Mouse (Mus musculus) small intestine, adult 2 months (tissue): Measurements from ENCODE around the gene Necab3. TPM values are rescaled to one million over a fixed set of nuclear protein-coding genes. Genes with fewer than 3 reads are reported as not detected.
A peak's percentile ranks its signal among the peaks of the same experiment; 100 is the strongest.

Experiments used
- H3K27ac ChIP-seq: fragments of 200-500 bp; 2 replicates; pipeline ENCODE4 v1.5.1; 2012; ENCODE audit warnings: low read depth, low read length, control low read depth, inconsistent platforms; ENCODE audit not compliant: insufficient read depth
- H3K27me3 ChIP-seq: fragments of 200-500 bp; 2 replicates; pipeline ENCODE4 v1.6.1; 2012; ENCODE audit warnings: mild to moderate bottlenecking, moderate library complexity, low read length, inconsistent platforms; ENCODE audit not compliant: control insufficient read depth, insufficient read depth
- H3K36me3 ChIP-seq: fragments of 200-500 bp; 2 replicates; pipeline ENCODE4 v1.6.1; 2012; ENCODE audit warnings: mild to moderate bottlenecking, low read length, control low read depth, inconsistent platforms; ENCODE audit not compliant: control insufficient read depth, insufficient read depth
- H3K4me1 ChIP-seq: fragments of 200-500 bp; 2 replicates; pipeline ENCODE4 v1.6.1; 2012; ENCODE audit warnings: low read length, inconsistent platforms, mixed read lengths; ENCODE audit not compliant: control insufficient read depth, insufficient read depth, insufficient read length
- H3K4me3 ChIP-seq: fragments of 200-500 bp; 2 replicates; pipeline ENCODE4 v1.5.1; 2012; ENCODE audit warnings: low read depth, mild to moderate bottlenecking, control low read depth, inconsistent platforms, low read length, moderate library complexity
- CTCF ChIP-seq: fragments of 200-500 bp; IDR thresholded peaks from 2 replicates; pipeline ENCODE4 v1.5.1; 2012; ENCODE audit warnings: low read depth, mild to moderate bottlenecking, control low read depth, inconsistent platforms, low read length, moderate library complexity, mixed read lengths; ENCODE audit not compliant: insufficient replicate concordance, insufficient read length; ENCODE audit errors: extremely low read depth
- POLR2A ChIP-seq: fragments of 200-500 bp; IDR thresholded peaks from 2 replicates; pipeline ENCODE4 v1.6.1; 2012; ENCODE audit warnings: low read depth, mild to moderate bottlenecking, control low read depth, inconsistent platforms, low read length, moderate library complexity
- WGBS: fragments of 180-500 bp; shearing (Covaris S2); methylation state at CpG from one replicate; pipeline ENCODE4 v1.1.7; 2018; 5-methylcytosine and 5-hydroxymethylcytosine counted together
- polyA plus RNA-seq: library from polyadenylated mRNA; depleted of rRNA; stranded (reverse); fragments of >200 nt; gene quantifications from 2 replicates; pipeline ENCODE4 v1.2.3, GENCODE M21; 2012

Gene Necab3
- polyA plus RNA-seq, 1 experiment: 0.24 TPM

GRCm38 (mm10) chr2:154571976-154572375 is 13.3 kb upstream of the Necab3 start:
- Histone ChIP-seq H3K4me3 (no peak overlapping the region), H3K4me1 (peaks cover 5% of the 10 kb centered on the region; the same call in 1 of the 2 replicates), H3K36me3 (no peaks in the 10 kb centered on the region), H3K27ac (no peak overlapping the region), H3K27me3 (no peaks in the 10 kb centered on the region)
- 81% methylated on average over 8 of the region's 8 CpGs for WGBS
- TF ChIP-seq CTCF (no peak), POLR2A (no peak)

- TF ChIP-seq CTCF (no peak), POLR2A (no peak)
- H3K4me1 ChIP-seq: peaks cover 5% of the 10 kb centered on the region; the same call in 1 of the 2 replicates
- H3K27me3 ChIP-seq: no peaks in the 10 kb centered on the region
- no peak overlapping the region for H3K4me3 ChIP-seq
- H3K36me3 ChIP-seq: no peaks in the 10 kb centered on the region
- H3K27ac ChIP-seq: no peak overlapping the region
- WGBS: 64% methylated on average over 4 of the region's 4 CpGs
Observed at GRCm38 (mm10) chr2:154571266-154571665, 12.6 kb upstream of the Necab3 start.

- Histone ChIP-seq H3K4me1 (peaks cover 5% of the 10 kb centered on the region; the same call in 1 of the 2 replicates), H3K27ac (no peak overlapping the region), H3K36me3 (no peaks in the 10 kb centered on the region), H3K4me3 (no peak overlapping the region), H3K27me3 (no peaks in the 10 kb centered on the region)
- TF ChIP-seq POLR2A (no peak), CTCF (no peak)
- WGBS: 62% methylated on average over 4 of the region's 4 CpGs
Observed at GRCm38 (mm10) chr2:154570666-154571065, 12.0 kb upstream of the Necab3 start.

DNA sequence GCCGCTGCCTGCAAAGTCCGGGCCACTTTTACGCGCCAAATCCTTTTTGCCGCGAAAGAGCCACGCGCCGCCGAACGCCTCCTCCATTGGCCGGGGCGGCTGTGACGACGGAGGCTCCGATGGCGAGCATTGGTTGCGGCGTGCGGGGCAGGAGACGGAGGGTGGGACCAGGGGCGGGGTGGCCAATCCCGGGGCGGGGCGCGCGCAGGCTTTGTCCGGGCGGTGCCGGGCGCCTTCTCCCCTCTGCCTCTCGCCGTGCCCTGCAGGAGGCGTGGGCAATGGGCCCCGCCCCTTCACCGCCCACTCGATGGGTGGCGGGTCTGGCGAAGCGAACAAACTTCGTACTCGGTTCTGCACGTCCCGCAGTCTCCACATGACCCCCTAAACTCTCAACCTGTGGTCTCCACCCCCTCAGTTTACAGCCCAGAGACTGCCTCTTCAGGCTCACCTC is 11.2 kb upstream of the Necab3 start, which contains the start of gene E2f1:
Gene E2f1 (minus strand): TSS at position 57 of the 451 bp plus-strand sequence.
- Histone ChIP-seq H3K27ac (no peak within 1 kb of the TSS), H3K36me3 (no peaks in the 10 kb centered on the region), H3K4me3 (peak within 1 kb of the TSS; percentile 71), H3K27me3 (no peaks in the 10 kb centered on the region), H3K4me1 (peaks cover 5% of the 10 kb centered on the region; the same call in 1 of the 2 replicates)
- WGBS: 0% methylated on average over 40 of the region's 44 CpGs
- TF ChIP-seq CTCF: no peak

DNA sequence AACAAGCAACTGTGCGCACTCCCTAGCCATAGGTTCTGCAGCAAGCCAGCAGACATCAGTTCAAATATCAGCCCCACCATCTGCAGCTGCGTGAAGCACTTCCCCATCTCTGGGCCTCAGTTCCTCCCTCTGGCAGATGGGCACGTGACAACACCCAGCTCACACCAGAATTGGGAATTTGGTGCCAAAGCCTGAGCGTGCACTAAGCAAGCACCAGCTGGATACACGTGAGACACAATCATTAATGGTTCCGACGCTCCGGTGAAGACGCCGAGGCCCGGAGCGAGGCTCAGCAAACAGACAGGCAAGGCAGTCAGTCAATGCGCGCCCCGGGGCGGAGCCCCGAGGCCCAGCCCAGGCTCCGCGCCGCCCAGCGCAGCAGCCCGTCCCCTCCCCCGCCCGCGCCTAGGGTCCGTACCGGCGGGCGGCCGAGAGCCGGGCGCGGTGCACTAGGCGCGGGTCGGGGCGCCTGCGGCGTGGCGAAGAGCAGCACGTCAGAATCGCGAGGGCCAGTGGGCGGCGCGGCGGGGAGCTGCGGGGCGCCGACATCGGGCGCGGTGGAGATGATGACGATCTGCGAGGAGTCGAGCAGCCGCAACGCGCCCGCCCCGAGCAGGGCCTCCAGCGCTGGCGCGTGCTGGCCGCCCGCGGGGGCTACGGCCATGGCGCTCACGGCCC is 10.5 kb upstream of the Necab3 start:
- Histone ChIP-seq H3K27me3 (no peaks in the 10 kb centered on the region), H3K36me3 (no peaks in the 10 kb centered on the region), H3K4me3 (peak overlapping the region; percentile 71), H3K27ac (no peak overlapping the region), H3K4me1 (peaks cover 5% of the 10 kb centered on the region; the same call in 1 of the 2 replicates)
- TF ChIP-seq CTCF (no peak), POLR2A (no peak)
- WGBS: 1% methylated on average over 67 of the region's 70 CpGs

- no peaks in the 10 kb centered on the region for H3K36me3 ChIP-seq
- peaks cover 5% of the 10 kb centered on the region; the same call in 1 of the 2 replicates for H3K4me1 ChIP-seq
- H3K27me3 ChIP-seq: no peaks in the 10 kb centered on the region
- peak overlapping the region; percentile 71 for H3K4me3 ChIP-seq
- no peak overlapping the region for H3K27ac ChIP-seq
- 30% methylated on average over 10 of the region's 10 CpGs for WGBS
- TF ChIP-seq POLR2A: no peak
- no peak for TF ChIP-seq CTCF
Observed at GRCm38 (mm10) chr2:154568329-154569070, 9.8 kb upstream of the Necab3 start.

- Histone ChIP-seq H3K36me3 (0 out of 2 replicates have a peak, but pooled peaks cover under 1% of the 10 kb centered on the region), H3K27ac (no peak overlapping the region), H3K4me1 (peaks cover 5% of the 10 kb centered on the region; the same call in 1 of the 2 replicates), H3K4me3 (no peak overlapping the region), H3K27me3 (no peaks in the 10 kb centered on the region)
- 58% methylated on average over 2 of the region's 2 CpGs for WGBS
- no peak for TF ChIP-seq CTCF
- no peak for TF ChIP-seq POLR2A
Observed at GRCm38 (mm10) chr2:154567766-154568165, 9.1 kb upstream of the Necab3 start.
